Mouse (Mus musculus) small intestine, adult 2 months (tissue): ENCODE measurements around the gene Itpr3.

ENCODE experiments used
- CTCF ChIP-seq: fragments of 200-500 bp; IDR thresholded peaks from 2 replicates; pipeline ENCODE4 v1.5.1; 2012; ENCODE audit warnings: low read depth, mild to moderate bottlenecking, control low read depth, inconsistent platforms, low read length, moderate library complexity, mixed read lengths; ENCODE audit not compliant: insufficient replicate concordance, insufficient read length; ENCODE audit errors: extremely low read depth
- POLR2A ChIP-seq: fragments of 200-500 bp; IDR thresholded peaks from 2 replicates; pipeline ENCODE4 v1.6.1; 2012; ENCODE audit warnings: low read depth, mild to moderate bottlenecking, control low read depth, inconsistent platforms, low read length, moderate library complexity

GRCm38 (mm10) chr17:27074236-27074635, 17.1 kb downstream of the Itpr3 start:
- TF ChIP-seq CTCF = no peak
- TF ChIP-seq POLR2A = no peak
